Mouse (Mus musculus): Measurements from ENCODE around the gene Cwc25.

DNA sequence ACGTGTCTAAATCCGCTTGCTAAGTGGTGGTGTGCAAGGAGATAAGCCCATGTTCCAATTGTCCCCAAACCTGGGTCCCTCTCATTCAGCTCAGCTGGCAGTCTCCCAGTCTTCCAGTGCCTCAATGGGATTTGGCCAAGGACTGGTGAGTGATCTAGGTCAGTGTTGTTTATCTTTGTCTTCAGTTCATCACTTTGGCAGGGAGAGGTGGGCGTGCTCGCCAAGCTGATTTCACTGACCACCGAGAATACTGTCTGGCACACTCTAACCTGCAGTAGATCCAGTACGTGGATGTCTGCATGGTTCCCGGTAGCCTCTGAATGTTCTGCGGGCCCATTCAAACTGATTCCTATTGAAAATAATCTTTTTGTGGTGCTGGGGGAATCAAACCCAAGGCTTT lies 52.5 kb downstream of the Cwc25 start:
- no peak for TF ChIP-seq CTCF (IDR thresholded peaks at IDR 0.05; ENCODE audit: low read depth)
- no peak for TF ChIP-seq EP300 (IDR thresholded peaks at IDR 0.05; ENCODE audit: low read depth)

All from liver, embryonic 14.5 days (tissue).